Mouse (Mus musculus): ENCODE results near the gene Gdf9.

Gene Gdf9

GRCm38 (mm10) chr11:53478383-53479170 lies 47.8 kb downstream of the Gdf9 start:
- DNase-seq (ENCODE audit: low spot score in 2 of 2): peak in 1 of 2 experiments; percentile 23

- no peak for DNase-seq (ENCODE audit: low spot score in 2 of 2)
Observed at GRCm38 (mm10) chr11:53479171-53479782, 48.5 kb downstream of the Gdf9 start.

- DNase-seq (ENCODE audit: low spot score in 2 of 2): peak in 1 of 2 experiments; percentile 60
Observed at GRCm38 (mm10) chr11:53479783-53480301, 49.0 kb downstream of the Gdf9 start, which contains the start of the genes Gm9945 and Sowaha. Gene Gm9945, plus strand, starts transcription at chr11:53480166. Gene Sowaha, minus strand, starts transcription at chr11:53480274.

- no peak for DNase-seq (ENCODE audit: low spot score in 2 of 2)
Observed at GRCm38 (mm10) chr11:53481088-53481730, 50.4 kb downstream of the Gdf9 start.

- DNase-seq (ENCODE audit: low spot score in 2 of 2): no peak
Observed at GRCm38 (mm10) chr11:53483159-53483891, 52.5 kb downstream of the Gdf9 start.

GRCm38 (mm10) chr11:53485719-53486118 lies 54.9 kb downstream of the Gdf9 start:
- DNase-seq (ENCODE audit: low spot score in 2 of 2): no peak

- no peak for DNase-seq (ENCODE audit: low spot score in 2 of 2)
Observed at GRCm38 (mm10) chr11:53486351-53486750, 55.5 kb downstream of the Gdf9 start.

- no peak for DNase-seq (ENCODE audit: low spot score in 2 of 2)
Observed at GRCm38 (mm10) chr11:53486822-53487594, 56.2 kb downstream of the Gdf9 start.

Data from frontal cortex, postnatal 25 days (tissue).